Mouse (Mus musculus) gastrocnemius, postnatal 25 days (tissue): ENCODE data around the gene Tk1. TPM values are rescaled to one million over a fixed set of nuclear protein-coding genes. Genes with fewer than 3 reads are reported as not detected.

Experiments
- DNase-seq: peaks from one replicate; pipeline ENCODE4 v3.0.0; 2022
- total RNA-seq, 2 experiments: library from RNA; stranded (reverse); gene quantifications; 1 replicate in 1 of 2; 2 replicates in 1 of 2; pipeline ENCODE4 v1.2.3; 2021

Gene Tk1
- total RNA-seq, 2 experiments from 2014 or later: 2.8 to 4.3 TPM

DNA sequence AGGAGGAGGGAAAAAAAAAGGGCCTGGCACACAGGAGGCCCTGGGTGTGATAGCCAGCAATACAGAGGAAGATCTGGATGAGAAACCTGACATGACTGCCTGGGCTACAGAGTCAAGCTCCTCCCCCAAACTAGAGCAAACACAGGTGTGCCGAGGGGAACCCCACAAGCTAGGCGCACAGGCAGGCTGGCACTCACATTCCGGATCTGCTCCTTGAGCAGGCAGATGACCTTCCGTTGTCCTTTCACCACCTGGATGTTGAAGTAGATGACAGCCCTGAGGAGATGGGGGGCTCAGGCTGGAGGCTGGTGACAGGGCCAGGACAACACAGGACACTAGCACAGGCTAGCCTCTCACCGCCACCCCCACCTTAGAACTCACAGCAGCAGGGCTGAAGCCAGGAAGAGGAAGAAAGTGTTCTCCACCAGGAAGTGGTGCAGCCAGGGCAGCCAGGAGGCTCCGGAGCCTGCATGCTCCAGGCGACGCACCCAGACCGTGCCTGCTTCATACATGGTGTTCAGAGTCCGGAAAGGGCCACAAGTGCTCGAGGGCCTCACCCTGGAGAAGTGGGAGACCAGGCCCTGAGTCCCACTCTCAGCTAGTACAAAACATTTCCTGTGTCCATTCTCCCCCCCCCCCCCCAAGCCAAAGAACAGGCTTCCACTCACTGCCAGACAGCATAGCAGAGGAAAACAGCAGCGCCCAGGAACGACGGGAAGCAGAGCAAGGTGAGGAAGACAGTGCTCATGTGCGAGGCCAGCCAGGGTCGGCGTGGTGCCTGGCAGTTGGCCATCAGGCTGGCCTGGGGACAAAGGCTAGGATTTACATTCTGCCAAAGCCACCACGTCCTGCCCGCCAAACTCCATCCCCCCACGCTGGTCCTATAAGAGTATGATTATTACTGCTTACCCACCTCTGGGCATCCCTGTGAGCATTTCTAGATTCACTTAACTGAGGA, 56.9 kb downstream of the Tk1 start:
- no peak for DNase-seq

- no peak for DNase-seq
Measured at GRCm38 (mm10) chr11:117766275-117766674, 59.6 kb downstream of the Tk1 start.

Other genes with a start within 250 kb of the Tk1 start
- 10 to 100 TPM; 17.2 to 18.2 TPM for gene Tnrc6c, start 171.8 kb downstream of the Tk1 start, total RNA-seq
- gene Tmc8, start 44.0 kb downstream of the Tk1 start, total RNA-seq: 1 to 10 TPM in 1 of 2 experiments, under 1 TPM in 1; 0.56 to 1.6 TPM
- gene Tmc6, start 43.9 kb downstream of the Tk1 start, total RNA-seq: 1 to 10 TPM; 6.8 to 7.8 TPM
- gene 6030468B19Rik, start 28.4 kb downstream of the Tk1 start, total RNA-seq: not detected
- gene Gm20708, start 16.4 kb downstream of the Tk1 start, total RNA-seq: 1 to 10 TPM; 1.0 to 1.1 TPM
- gene Syngr2, start 16.4 kb downstream of the Tk1 start, total RNA-seq: 100 to 1,000 TPM; 143 to 146 TPM
- gene Afmid, start 168 bp downstream of the Tk1 start, total RNA-seq: 1 to 10 TPM; 1.9 to 3.1 TPM
- under 1 TPM in 1 of 2 experiments, not detected in 1; 0.86 TPM for gene Birc5, start 23.2 kb upstream of the Tk1 start, total RNA-seq
- gene Tmem235, start 34.7 kb upstream of the Tk1 start, total RNA-seq: not detected
- 1 to 10 TPM; 4.7 to 6.1 TPM for gene Tha1, start 47.4 kb upstream of the Tk1 start, total RNA-seq
- 1 to 10 TPM; 4.4 to 6.1 TPM for gene Socs3, start 144.0 kb upstream of the Tk1 start, total RNA-seq
- 10 to 100 TPM; 18.4 to 18.6 TPM for gene Pgs1, start 160.2 kb upstream of the Tk1 start, total RNA-seq